Mouse (Mus musculus): ENCODE measurements around the gene Gm7030.

- no peak for TF ChIP-seq CTCF (IDR thresholded peaks at IDR 0.05; ENCODE audit: insufficient read depth, low read depth, low read length)
- TF ChIP-seq POLR2A (IDR thresholded peaks at IDR 0.05; ENCODE audit: insufficient read depth, low read depth, low read length): no peak
These were observed 45.9 kb downstream of the Gm7030 start for GRCm38 (mm10) chr17:36083266-36083869.

Measured in olfactory bulb, adult 2 months (tissue).